Mouse (Mus musculus) heart, postnatal 0 days (tissue): ENCODE measurements at regions not wholly inside any gene's neighbourhood (a gene's known extent, or its start where the extent isn't known, plus 50 kb on each side); places are given as distances from the start of the nearest gene placed in this dataset.

Experiments used
- ATAC-seq: fragments of 200-750 bp; cut with Nextera tagmentation; 2 replicates; pipeline ENCODE4 v1.8.0; 2017; ENCODE audit warnings: low read depth, moderate number of reproducible peaks, moderate library complexity; ENCODE audit not compliant: insufficient read depth
- DNase-seq: peaks from one replicate; pipeline ENCODE4 v3.0.0-alpha.2; 2016; ENCODE audit warnings: low spot score
- H3K27ac ChIP-seq: fragments of 300-500 bp; sonication (generic); 2 replicates; pipeline ENCODE4 v1.5.1; 2014; ENCODE audit warnings: low read depth, mild to moderate bottlenecking
- H3K27me3 ChIP-seq: fragments of 300-500 bp; sonication (generic); 2 replicates; pipeline ENCODE4 v1.6.1; 2014; ENCODE audit warnings: low read length, mixed read lengths; ENCODE audit not compliant: control insufficient read depth, insufficient read depth
- H3K36me3 ChIP-seq: fragments of 300-500 bp; sonication (generic); replicated peaks from 2 replicates; pipeline ENCODE4 v1.6.1; 2014; ENCODE audit warnings: low read length, mixed read lengths; ENCODE audit not compliant: control insufficient read depth, insufficient read depth
- H3K4me1 ChIP-seq: fragments of 300-500 bp; sonication (generic); 2 replicates; pipeline ENCODE4 v1.6.1; 2014; ENCODE audit warnings: antibody characterized with exemption; ENCODE audit not compliant: control insufficient read depth, insufficient read depth
- H3K4me2 ChIP-seq: fragments of 300-500 bp; sonication (generic); 2 replicates; pipeline ENCODE4 v1.6.1; 2014; ENCODE audit warnings: low read depth, mild to moderate bottlenecking, low read length, moderate library complexity
- H3K4me3 ChIP-seq: fragments of 300-500 bp; sonication (generic); 2 replicates; pipeline ENCODE4 v1.5.1; 2014; ENCODE audit warnings: low read depth, low read length
- H3K9ac ChIP-seq: fragments of 300-500 bp; sonication (generic); replicated peaks from 2 replicates; pipeline ENCODE4 v1.6.1; 2014; ENCODE audit warnings: low read depth, low read length, mixed read lengths
- H3K9me3 ChIP-seq: fragments of 300-500 bp; sonication (generic); replicated peaks from 2 replicates; pipeline ENCODE4 v1.6.1; 2016; ENCODE audit warnings: low read length; ENCODE audit not compliant: control insufficient read depth
- CTCF ChIP-seq: IDR thresholded peaks from 2 replicates; pipeline ENCODE4 v1.5.1; 2016; ENCODE audit warnings: antibody characterized with exemption, control low read depth, low read depth
- EP300 ChIP-seq: IDR thresholded peaks from 2 replicates; pipeline ENCODE4 v1.6.1; 2016; ENCODE audit warnings: antibody characterized with exemption, low read depth
- WGBS: fragments of 180-500 bp; shearing (Covaris S2); extraction: QIAGEN DNeasy Blood & Tissue Kit; methylation state at CpG from one replicate; pipeline ENCODE4 v1.1.7; 2014; 5-methylcytosine and 5-hydroxymethylcytosine counted together

- Histone ChIP-seq H3K36me3 (no peaks in the 10 kb centered on the region), H3K27ac (no peak overlapping the region), H3K27me3 (0 out of 2 replicates have a peak, but pooled peaks cover 3% of the 10 kb centered on the region), H3K4me3 (no peak overlapping the region), H3K4me1 (no peaks in the 10 kb centered on the region), H3K4me2 (no peak overlapping the region), H3K9me3 (no peaks in the 10 kb centered on the region), H3K9ac (no peak overlapping the region)
- ATAC-seq, result no peak
- WGBS, result 75% methylated on average over 13 of the region's 13 CpGs
- no peak for TF ChIP-seq CTCF
- no peak for TF ChIP-seq EP300
- DNase-seq, result no peak
Measured at GRCm38 (mm10) chr5:119467346-119468085, 203.0 kb upstream of the Tbx3 start.

DNA sequence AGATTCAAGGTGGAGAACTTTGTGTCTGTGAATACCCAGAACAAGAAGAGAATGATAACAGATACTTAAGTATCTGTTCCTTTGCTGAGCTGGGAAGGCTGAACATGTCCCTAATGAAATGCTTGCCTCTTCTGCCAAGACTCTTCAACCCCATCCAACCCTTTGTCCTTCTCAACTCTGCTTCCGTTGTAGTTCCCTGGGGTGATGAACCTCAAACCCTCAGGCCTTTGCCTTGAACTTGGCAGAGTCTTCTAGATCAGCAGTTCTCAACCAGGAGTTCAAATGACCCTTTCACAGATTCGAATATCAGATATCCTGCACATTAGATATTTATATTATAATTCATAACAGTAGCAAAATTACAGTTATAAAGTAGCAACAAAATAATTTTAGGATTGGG lies 192.5 kb upstream of the Tbx3 start:
- WGBS, result 72% methylated on average over 2 of the region's 2 CpGs
- DNase-seq, result no peak
- H3K27me3 ChIP-seq, result peaks cover 4% of the 10 kb centered on the region; the same call in 1 of the 2 replicates

GRCm38 (mm10) chr5:119478331-119478730 lies 192.1 kb upstream of the Tbx3 start:
- peaks cover 4% of the 10 kb centered on the region; the same call in 1 of the 2 replicates for H3K27me3 ChIP-seq
- H3K9me3 ChIP-seq, result no peaks in the 10 kb centered on the region
- H3K36me3 ChIP-seq, result no peaks in the 10 kb centered on the region
- no peak overlapping the region for H3K9ac ChIP-seq
- H3K27ac ChIP-seq, result no peak overlapping the region
- ATAC-seq, result no peak
- no peaks in the 10 kb centered on the region for H3K4me1 ChIP-seq
- H3K4me3 ChIP-seq, result no peak overlapping the region
- DNase-seq, result no peak
- 79% methylated on average over 4 of the region's 4 CpGs for WGBS
- TF ChIP-seq EP300 (no peak), CTCF (no peak)
- no peak overlapping the region for H3K4me2 ChIP-seq

More for the DNA sequence above, 192.5 kb upstream of the Tbx3 start:
- Histone ChIP-seq H3K36me3 (no peaks in the 10 kb centered on the region), H3K4me2 (no peak overlapping the region), H3K4me3 (no peak overlapping the region), H3K27ac (no peak overlapping the region), H3K9me3 (no peaks in the 10 kb centered on the region), H3K9ac (no peak overlapping the region), H3K4me1 (no peaks in the 10 kb centered on the region)
- no peak for ATAC-seq
- TF ChIP-seq EP300 (no peak), CTCF (no peak)

- Histone ChIP-seq H3K4me1 (no peaks in the 10 kb centered on the region), H3K4me2 (no peak overlapping the region), H3K36me3 (no peaks in the 10 kb centered on the region), H3K9ac (no peak overlapping the region), H3K9me3 (no peaks in the 10 kb centered on the region), H3K4me3 (no peak overlapping the region), H3K27ac (no peak overlapping the region), H3K27me3 (peaks cover 4% of the 10 kb centered on the region; the same call in 1 of the 2 replicates)
- ATAC-seq, result no peak
- TF ChIP-seq CTCF (no peak), EP300 (no peak)
- no peak for DNase-seq
- 42% methylated on average over 28 of the region's 28 CpGs for WGBS
Measured at GRCm38 (mm10) chr5:119480191-119481190, 190.0 kb upstream of the Tbx3 start.

DNA sequence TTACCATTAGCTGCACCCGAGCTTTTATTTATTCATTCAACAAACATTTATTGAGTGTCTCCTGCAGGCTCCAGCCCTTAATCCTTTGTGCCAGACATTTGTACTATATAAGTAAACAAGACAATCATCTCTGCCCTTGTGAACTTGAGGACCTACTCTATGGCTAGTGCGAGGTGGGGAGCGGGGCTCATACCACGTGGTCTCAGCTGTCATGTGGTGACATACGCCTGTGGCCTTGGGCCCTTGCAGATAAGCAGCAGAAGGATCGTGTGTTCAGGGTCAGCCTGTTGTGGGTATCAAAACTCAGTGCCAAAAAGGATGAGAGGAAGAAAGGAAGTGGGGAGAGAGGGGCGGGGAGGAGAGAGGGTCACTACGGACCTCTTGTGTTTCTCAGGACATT lies 186.8 kb upstream of the Tbx3 start:
- no peak for ATAC-seq
- TF ChIP-seq CTCF (no peak), EP300 (no peak)
- H3K36me3 ChIP-seq, result no peaks in the 10 kb centered on the region
- H3K4me3 ChIP-seq, result no peak overlapping the region
- no peak overlapping the region for H3K9ac ChIP-seq
- no peak overlapping the region for H3K27ac ChIP-seq
- no peaks in the 10 kb centered on the region for H3K4me1 ChIP-seq
- no peaks in the 10 kb centered on the region for H3K9me3 ChIP-seq
- WGBS, result 71% methylated on average over 8 of the region's 8 CpGs
- H3K27me3 ChIP-seq, result peaks cover 4% of the 10 kb centered on the region; the same call in 1 of the 2 replicates
- no peak for DNase-seq
- H3K4me2 ChIP-seq, result no peak overlapping the region
